Mouse (Mus musculus) liver (tissue): Measurements from ENCODE around the gene Tnip2.

Source experiments
- DNase-seq: peaks from one replicate; pipeline ENCODE4 v3.0.0-alpha.2; 2020; ENCODE audit warnings: mixed read lengths

Tnip2 gene

DNA sequence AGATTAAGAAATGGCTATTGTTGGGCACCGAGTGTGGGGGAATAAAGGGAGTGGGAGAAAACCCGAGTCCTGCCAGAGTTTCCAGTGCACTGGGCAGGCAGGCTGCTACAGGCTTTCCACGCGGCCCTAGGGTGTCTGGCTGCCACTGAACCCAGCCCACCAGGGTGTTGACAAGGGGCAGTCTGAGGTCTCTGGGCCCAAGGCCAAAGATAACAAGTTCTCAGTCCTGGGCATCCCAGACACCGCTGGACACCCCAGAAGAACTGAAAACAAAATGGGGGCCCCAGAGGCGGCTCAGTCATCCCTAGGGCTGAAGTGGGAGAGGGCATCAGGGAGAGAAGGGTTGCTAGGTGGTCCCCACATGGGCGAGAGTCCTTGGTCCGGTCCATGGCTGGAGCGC is 67.6 kb downstream of the Tnip2 start:
- DNase-seq = no peak
